Mouse (Mus musculus) ovary, adult 18-20 months (tissue): ENCODE measurements around the gene Rpl7a.
"Not testable (repeated sequence)": the region's sequence is repeated elsewhere in the genome, so short reads cannot be mapped to it uniquely, and the experiment has no call there.

Source experiments
- DNase-seq: peaks from one replicate; pipeline ENCODE4 v3.0.0; 2022; ENCODE audit warnings: low spot score, mixed read lengths

The Rpl7a gene

DNA sequence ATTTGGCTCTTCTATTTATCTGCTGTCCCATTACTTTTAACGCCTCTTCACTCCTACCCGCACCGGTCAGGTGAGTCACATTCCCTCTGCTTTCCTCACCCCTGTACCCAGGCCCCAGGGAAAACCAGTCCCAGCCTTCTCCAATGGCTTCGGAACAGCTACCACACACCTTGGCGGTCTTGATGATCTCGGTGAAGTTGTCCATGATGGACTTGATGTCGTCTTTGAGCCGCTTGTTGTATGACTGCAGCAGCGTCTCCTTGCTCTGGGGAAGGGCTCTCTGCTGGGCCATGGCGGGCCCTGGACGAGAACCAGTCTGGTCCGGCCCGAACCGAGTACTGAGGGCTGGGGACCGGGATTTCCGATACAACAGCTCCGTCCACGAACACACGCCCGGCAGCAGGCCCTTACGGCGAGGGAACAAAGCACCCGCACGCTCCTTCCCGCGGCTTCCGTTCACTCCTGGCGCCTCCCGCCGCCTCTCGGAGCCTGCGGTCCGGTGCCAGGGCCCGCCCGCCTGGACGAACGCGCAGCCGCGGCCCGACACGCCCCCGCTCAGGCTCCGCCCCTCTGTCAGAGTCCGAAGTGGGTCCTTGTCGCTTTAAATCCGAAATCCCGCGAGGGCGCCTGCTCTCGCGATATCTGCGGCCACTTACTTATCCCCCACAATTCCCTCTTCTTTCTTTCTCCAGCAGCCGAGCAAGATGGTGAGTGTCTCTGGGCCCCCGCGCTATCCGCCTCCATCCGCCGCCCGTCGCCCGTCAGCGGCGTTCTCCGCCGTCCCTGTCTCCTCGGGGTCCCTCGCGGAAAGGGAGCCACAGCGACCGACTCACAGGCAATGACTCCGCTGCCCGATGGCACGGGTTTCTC is at the start of gene Rpl7a, which contains the start of gene Med22:
TSS of gene Rpl7a (plus strand) at position 641 of the 870 bp plus-strand sequence.
TSS of gene Med22 (minus strand) at position 554 of the 870 bp plus-strand sequence.
- peak; percentile 98 for DNase-seq

DNA sequence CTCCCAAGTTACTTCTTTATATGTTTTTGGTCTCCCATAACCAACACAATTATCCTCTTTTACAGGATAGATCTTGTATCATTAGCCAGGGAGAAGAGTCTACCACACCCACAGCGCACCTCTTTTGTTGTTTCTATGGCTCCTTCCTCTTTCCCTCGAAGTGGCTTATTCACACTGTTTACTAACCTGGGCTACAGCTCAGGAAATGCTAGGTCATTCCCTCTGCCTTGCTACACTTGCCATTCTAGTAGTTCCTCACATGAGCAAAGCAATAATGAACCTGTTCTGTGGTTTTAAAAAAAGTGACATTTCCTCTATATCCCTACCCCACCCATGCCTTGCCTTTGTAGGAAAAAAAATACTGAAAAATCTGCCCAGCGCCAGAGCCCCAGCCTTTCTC is 47.7 kb upstream of the Rpl7a start:
- DNase-seq, result no peak

DNA sequence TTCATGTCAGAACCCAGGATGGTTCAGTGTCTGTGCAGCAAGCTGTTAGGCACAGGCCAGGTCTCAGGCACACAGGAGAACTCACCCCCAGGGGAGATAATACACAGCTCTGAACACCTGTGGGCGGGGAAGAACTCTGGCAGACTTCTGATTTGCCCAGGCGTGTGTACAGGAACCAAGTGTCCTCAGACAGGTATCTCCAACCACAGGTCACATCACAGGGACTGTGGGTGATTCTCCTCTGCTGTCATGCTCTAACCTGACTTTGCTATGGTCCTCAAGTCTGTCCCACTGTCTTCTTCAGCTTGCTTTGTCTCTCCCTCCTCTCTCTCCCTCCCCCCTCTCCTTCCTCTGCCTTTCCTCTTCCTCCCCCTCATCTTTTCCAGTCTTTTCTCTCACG is 45.7 kb upstream of the Rpl7a start, which contains the start of gene Abo:
TSS of gene Abo (minus strand) at position 101 of the 400 bp plus-strand sequence.
- no peak for DNase-seq

DNA sequence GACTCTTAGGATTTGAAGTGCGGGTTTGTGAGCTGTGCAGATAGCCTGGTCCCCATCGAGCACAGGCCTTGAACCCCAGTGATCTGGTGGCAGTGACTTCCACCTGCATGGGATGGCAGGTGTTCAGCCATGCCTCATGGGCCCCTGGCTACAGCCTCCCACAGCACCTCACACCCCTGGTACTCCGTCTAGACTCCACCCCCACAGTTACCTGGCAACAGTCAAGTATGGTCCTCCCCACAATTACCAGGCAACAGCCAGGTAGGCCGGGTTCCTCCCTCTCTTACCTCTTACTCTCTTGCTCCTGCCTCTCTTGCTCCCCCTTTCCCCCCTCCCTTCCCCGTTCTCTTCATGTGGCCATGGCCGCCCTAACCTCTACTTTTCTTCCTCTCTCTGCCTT is 39.9 kb upstream of the Rpl7a start:
- no peak for DNase-seq

DNA sequence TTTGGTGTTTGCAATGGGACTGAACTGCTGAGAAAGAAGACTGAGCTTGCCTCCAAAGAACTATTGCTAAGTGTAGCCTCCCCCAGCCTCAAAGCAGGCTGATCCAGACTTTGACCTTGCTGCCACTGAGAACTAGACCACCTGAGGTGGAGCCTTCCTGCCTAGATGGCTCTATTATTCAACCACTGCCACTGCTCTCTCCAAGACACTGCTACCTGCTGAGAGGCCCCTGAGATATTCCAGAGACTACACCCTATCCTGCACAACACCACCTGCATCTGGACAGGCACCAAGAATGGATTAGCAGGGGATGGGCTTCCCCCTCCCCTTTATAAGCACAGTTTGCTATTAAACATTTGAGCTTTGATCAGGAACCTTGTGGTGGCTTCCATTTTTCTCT is 32.0 kb upstream of the Rpl7a start:
- DNase-seq, result no peak

DNA sequence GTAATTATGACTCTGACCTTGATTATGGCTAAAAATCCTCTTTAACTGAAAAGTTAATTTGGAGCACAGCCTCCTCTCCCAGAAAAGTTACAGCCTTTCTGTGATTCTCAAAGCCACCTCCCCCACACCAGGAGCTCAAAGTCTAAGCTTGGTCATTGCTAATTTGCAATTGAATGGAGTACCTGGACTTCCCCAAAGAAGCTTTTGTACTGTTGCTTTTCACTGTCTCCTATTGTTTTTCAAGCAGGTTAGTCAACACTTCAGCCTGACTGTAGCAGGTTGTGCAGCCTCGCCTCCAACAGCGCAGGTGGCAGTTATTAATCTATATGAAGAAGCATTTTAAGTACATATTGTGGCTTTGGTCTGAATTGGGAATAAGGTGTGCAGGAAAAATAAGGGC is 25.0 kb upstream of the Rpl7a start:
- not testable (repeated sequence) for DNase-seq

DNA sequence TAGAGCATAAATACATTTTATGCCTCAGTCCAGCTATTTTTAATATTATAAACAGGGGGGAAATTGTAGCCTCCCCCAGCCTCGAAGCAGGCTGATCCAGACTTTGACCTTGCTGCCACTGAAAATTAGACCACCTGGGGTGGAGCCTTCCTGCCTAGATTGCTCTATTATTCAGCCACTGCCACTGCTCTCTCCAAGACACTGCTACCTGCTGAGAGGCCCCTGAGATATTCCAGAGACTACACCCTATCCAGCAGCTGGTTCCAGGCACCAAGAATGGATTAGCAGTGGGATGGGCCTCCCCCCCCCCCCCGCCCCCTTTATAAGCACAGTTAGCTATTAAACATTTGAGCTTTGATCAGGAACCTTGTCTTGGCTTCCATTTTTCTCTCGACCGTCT is 24.4 kb upstream of the Rpl7a start:
- DNase-seq, result not testable (repeated sequence)

DNA sequence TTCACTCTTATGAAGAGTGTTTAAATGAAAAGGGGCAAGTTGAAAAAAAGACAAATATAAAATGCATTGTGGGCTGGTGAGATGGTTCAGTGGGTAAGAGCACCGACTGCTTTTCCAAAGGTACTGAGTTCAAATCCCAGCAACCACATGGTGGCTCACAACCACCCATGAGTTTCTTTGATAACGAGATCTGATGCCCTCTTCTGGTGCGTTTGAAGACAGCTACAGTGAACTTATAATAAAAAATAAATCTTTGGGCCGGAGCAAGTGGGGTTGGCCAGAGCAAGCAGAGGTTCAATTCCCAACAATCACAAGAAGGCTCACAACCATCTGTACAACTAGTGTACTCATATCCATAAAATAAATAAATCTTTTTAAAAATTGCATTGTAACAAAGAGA is 14.7 kb upstream of the Rpl7a start:
- no peak for DNase-seq

DNA sequence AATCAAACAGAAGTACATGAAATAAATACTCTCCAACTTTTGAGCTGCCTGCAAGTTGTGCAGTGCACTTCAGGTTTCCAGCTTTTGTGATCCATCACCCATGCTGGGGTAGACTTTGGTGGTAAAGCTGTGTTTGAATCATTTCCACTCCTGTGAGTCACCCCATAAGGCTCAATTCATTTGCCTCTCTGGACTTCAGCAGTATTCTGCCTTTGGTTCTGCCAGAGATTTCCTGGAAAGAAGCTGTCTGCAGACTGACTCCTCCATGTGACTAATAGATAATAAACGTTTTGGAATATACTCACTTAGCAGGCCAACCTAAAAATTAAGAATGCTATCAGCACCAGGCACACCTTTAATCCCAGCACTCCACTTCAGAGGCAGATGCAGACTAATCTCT is 9.8 kb upstream of the Rpl7a start:
- no peak for DNase-seq

DNA sequence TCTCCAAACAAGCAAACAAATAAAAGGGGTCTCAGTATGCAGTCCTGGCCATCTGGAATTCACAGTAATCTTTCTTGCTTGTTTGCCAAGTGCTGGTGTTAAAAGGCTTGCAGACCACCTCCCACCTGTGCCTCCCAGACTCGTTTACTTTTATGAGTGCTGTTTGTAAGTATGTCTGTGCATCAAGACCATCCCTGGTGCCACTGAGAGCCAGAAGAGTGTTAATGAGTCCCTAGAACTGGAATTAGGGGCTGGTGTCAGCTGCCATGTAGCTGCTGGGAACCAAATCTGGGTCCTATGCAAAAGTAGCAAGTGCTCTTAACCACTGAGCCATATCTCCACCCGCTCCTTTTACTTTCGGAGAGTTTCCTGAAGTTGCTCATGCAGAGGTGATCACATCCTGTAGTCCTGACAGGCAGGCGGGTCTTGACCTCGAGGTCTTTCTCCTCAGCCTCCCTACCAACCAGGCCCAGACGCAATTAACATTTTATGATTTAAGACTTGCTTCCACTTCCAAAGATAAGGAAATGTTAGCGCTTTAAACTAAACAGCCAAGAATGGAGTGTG is 8.6 kb upstream of the Rpl7a start:
- no peak for DNase-seq

DNA sequence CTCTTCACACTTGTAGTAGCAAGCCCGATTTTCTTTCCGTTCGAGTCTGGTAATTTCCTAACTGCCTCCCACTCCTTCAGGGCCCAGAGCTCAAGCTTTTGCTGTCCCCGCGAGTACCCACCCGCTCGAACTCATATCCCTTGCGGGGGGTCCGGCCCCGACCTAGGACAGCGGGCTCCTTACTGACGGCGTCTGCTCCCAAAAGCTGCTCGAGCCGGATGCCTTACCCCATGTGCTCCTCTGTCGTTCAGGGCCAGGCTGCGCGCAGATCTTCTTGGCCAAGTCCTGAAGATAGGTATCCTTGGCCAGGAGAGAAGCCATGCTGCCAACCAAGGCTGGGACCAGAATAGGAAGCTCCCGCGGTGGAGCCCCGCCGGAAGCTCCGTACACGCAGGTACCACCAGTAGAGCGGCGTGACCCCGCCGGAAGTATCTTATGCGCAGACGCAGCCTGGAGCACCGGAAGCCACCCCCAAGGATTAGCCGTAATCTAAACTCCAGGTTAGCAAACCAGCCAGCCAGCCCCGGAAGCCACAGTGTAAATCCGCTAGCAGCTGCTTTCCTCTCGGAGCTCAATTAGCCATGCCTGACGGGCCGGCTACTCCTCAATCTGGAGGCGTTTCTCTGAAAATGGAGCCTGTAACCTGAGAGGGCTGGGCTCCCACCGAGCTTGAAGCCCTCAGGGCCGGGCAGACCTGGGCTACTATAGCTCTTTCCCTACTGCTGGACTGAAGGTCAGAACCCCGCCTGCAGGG is 7.9 kb upstream of the Rpl7a start, which contains the start of gene Surf6:
TSS of gene Surf6 (minus strand) at position 413 of the 754 bp plus-strand sequence.
- peak; percentile 95 for DNase-seq

DNA sequence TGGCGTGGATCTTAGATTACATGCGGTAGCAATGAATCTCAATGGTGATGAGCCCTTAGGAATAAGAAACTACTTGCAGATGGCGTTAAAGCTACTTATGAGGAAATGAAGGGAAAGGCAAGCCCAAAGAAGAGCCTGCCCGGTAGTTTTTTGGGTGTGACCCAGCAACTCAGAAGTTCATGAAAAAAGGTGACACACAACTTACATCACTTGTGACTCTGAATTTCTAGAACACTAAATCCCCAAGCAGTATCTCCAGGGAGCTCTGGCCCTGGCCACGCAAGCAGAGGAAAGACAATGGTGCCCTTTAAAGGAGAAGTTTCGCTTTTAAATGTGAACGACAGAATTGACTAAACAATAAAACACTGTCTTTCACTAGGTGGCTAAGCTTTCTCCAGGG is 7.3 kb upstream of the Rpl7a start:
- DNase-seq, result no peak

DNA sequence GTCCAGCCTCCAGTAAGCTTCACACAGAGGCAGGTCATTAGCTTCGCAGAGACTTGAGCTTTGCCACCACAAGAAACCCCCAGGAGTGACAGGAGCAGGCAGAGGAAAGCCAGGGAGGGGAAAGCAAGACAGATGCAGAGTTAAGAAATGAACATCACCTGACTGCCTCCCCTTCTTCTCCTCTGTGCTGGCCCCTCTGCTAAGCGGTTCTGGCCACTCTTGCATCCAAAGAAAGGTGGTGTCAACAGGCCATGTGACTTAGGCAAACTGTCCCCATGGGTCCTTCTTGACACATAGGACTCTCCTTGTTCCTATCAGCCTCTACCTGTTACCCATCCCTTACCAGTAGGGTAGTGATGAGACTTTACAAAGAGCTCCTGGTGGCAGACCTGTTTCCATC is 4.6 kb upstream of the Rpl7a start:
- no peak for DNase-seq

DNA sequence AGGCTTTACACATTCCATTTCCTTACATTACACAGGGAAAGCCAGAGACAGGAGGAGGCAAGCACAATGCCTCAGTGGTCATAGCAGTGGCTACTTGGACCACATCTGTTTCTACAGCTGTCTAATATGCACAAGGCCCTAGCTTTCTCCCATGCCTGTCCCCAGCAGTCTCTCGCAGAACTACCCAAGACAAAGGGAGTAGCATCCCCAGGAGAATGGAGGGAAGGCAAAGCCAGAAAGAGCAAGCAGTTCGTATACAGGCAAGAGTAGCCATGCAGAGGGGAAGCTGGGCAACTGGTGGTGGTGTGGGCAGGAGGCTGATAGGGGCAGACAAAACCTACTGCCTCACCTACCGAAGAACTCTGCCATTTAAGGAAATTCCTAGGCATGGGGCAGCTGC is 4.1 kb upstream of the Rpl7a start:
- DNase-seq, result no peak

DNA sequence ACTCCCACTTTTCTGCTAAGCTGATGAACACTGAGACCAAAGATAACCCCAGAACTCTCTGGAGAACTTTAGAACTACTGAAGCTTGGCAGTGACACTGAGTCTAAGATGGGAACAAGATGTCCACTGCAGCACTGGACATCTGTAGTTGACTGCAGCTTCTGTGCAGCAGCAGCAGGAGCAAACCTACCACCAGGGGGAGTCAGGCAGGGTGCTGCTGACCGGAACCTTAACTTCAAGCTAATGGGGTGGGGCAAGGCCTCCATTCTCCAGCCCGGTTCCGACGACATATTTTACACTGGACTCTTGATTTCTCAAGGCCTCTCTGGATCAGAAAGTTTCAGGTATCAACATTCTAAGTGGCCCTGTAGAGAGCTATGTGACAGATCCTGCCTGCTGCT is 3.5 kb upstream of the Rpl7a start:
- DNase-seq, result no peak

DNA sequence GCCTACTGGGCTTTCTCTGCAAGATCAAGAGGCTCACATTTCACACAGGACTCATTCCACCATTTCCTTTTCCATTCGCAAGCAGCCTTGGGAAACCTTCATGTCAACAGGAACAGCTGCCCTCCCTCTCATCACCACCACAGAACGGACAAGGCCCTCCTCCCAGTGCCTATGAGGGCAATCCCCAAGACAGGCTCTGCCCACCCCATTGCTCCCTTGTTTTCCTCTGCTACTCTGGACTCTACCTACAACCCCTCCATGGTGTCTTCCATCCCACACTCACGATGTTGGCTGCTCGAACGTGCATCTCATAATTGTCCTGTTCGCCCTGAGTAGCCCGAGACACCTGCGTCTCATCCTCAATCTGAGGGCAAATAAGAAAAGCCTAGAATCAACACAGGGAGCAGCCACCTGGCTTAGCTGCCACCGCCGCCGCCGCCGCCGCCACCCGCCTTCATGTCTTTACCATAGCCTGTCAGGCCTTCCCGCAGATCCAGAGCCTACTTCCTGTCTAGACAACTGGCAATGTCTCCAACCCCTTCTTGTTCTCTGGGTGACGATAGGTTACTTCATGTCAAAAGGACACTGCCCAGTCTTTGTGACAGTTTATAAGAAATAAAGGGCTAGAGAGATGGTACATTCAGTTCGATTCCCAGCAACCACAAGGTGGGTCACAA is 1.7 kb upstream of the Rpl7a start:
- no peak for DNase-seq

DNA sequence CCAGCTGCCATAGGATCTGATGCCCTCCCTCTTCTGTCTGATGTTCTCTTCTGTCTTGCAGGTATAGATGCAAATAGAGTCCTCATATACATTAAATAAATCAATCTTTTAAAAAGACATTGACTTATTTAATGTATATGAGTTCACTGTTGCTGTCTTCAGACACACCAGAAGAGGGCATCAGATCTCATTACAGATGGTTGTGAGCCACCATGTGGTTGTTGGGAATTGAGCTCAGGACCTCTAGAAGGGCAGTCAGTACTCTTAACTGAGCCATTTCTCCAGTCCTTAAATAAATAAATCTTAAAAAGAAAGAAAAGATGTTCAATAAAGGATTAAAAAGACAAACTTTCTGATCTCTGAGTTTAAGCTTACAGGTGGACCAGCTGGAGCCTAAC is 1.2 kb upstream of the Rpl7a start:
- no peak for DNase-seq

DNA sequence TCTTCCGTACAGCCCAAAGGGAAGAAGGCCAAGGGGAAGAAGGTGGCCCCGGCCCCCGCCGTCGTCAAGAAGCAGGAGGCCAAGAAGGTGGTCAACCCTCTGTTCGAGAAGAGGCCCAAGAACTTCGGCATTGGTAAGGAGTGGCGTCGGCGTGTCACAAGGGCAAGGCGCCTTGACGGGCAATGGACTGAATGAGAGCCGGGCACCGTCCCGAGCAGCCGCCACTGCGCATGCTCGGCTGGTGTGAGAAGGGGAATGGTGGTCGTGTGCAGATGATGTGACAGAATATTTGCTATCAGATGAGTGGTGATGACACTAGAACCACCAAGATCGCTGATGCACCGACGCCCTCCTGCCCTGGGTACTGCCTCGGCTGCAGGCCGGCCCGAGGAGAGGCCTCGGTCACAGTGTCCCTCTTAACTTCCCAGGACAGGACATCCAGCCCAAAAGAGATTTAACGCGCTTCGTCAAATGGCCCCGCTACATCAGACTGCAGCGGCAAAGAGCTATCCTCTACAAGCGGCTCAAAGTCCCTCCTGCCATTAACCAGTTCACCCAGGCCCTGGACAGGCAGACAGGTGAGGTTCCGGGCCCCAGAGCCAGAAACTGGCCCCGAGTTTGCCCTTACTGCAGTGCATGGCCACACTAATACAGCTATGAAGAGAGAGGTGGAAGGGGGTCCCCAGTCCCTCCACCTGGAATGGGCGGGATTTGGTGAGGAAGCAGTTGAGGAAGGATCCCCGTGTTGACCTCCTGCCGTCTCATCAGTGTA is 616 bp downstream of the Rpl7a start:
- no peak for DNase-seq

DNA sequence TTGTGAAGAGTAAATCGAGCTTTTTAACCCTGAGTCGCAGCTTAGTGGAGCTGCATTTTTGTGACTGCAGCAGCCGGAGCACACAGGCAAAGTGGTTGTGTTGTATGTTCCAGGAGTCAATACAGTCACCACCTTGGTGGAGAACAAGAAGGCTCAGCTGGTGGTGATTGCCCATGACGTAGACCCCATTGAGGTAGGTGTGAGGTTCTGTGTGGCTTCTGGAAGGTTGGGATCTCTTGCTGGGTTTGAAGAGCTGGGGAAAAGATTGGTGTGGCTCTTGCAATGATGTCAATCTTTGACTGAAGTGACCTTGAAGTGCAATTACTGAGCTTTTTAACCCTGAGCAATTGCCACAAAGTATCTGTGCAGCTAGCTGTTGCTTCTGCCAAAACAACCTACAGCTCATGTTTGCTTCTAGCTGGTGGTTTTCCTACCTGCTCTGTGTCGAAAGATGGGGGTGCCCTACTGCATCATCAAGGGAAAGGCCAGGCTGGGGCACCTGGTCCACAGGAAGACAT is 1.7 kb downstream of the Rpl7a start:
- no peak for DNase-seq

DNA sequence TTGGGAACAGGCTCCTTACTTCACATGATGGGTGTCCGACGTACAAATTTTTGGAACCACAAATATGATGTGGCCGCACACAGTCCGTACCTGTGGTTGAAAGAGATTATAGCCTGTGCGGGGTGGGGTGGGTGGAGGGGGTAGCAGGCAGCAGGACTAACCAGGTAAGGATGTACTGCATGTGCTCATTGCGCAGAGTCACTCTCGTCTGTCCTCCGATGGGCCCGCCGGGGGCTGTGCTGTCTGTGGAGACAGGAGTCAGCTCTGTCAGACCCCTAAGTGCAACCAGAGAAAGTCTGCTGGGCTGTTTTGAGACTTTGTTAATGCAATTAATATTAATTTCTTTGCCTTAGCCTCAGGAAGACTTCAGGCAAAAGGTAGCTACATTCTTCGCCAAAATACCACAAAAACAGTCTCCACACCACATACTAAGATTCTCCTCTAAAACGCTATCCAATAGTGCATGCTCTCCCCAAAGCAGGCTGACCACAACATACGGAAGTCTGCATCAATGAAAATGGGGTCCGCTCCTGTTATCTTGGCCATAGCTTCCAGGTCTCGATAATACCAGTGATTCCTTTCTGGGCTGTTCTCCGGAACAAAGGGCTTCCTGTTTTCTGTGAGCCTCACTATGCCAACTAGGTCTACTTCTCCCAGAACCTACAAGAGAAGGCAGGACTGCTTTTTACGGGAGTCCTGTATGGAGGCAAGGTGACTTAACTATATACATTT is 3.0 kb downstream of the Rpl7a start:
- no peak for DNase-seq
